Mouse (Mus musculus): ENCODE data around the gene Tet3.

Gene Tet3

GRCm38 (mm10) chr6:83414601-83415355 lies 44.1 kb downstream of the Tet3 start:
- DNase-seq (ENCODE audit: low spot score), result no peak

GRCm38 (mm10) chr6:83413686-83414085 lies 45.2 kb downstream of the Tet3 start:
- DNase-seq (ENCODE audit: low spot score), result no peak

GRCm38 (mm10) chr6:83412854-83413401 lies 46.0 kb downstream of the Tet3 start:
- peak; percentile 26 for DNase-seq (ENCODE audit: low spot score)

GRCm38 (mm10) chr6:83412362-83412853 lies 46.5 kb downstream of the Tet3 start:
- DNase-seq (ENCODE audit: low spot score), result no peak

GRCm38 (mm10) chr6:83411635-83412361 lies 47.1 kb downstream of the Tet3 start:
- DNase-seq (ENCODE audit: low spot score), result no peak

- DNase-seq (ENCODE audit: low spot score), result no peak
Measured at GRCm38 (mm10) chr6:83410046-83410706, 48.7 kb downstream of the Tet3 start.

GRCm38 (mm10) chr6:83408510-83408909 lies 50.4 kb downstream of the Tet3 start:
- no peak for DNase-seq (ENCODE audit: low spot score)

GRCm38 (mm10) chr6:83405511-83406064 lies 53.3 kb downstream of the Tet3 start:
- DNase-seq (ENCODE audit: low spot score), result no peak

GRCm38 (mm10) chr6:83404571-83404970 lies 54.3 kb downstream of the Tet3 start:
- DNase-seq (ENCODE audit: low spot score), result no peak

- no peak for DNase-seq (ENCODE audit: low spot score)
Measured at GRCm38 (mm10) chr6:83403481-83403880, 55.4 kb downstream of the Tet3 start.

- no peak for DNase-seq (ENCODE audit: low spot score)
Measured at GRCm38 (mm10) chr6:83399790-83400189, 59.1 kb downstream of the Tet3 start.

GRCm38 (mm10) chr6:83397728-83398127 lies 61.2 kb downstream of the Tet3 start:
- DNase-seq (ENCODE audit: low spot score), result no peak

GRCm38 (mm10) chr6:83396711-83397110 lies 62.2 kb downstream of the Tet3 start:
- no peak for DNase-seq (ENCODE audit: low spot score)

GRCm38 (mm10) chr6:83395544-83396229 lies 63.2 kb downstream of the Tet3 start:
- DNase-seq (ENCODE audit: low spot score), result no peak

GRCm38 (mm10) chr6:83394122-83394521 lies 64.8 kb downstream of the Tet3 start:
- DNase-seq (ENCODE audit: low spot score), result no peak

GRCm38 (mm10) chr6:83392166-83392780 lies 66.6 kb downstream of the Tet3 start:
- DNase-seq (ENCODE audit: low spot score), result no peak

GRCm38 (mm10) chr6:83385569-83386090 lies 73.3 kb downstream of the Tet3 start:
- no peak for DNase-seq (ENCODE audit: low spot score)

- no peak for DNase-seq (ENCODE audit: low spot score)
Measured at GRCm38 (mm10) chr6:83381510-83382491, 77.1 kb downstream of the Tet3 start.

- DNase-seq (ENCODE audit: low spot score), result no peak
Measured at GRCm38 (mm10) chr6:83373704-83374300, 85.1 kb downstream of the Tet3 start.

Measured in retina, embryonic 14.5 days (tissue).